Mouse (Mus musculus) cerebellum, adult 9-10 months (tissue): Measurements from ENCODE around the gene Olfr1315-ps1.

Experiments used
- DNase-seq: peaks from one replicate; pipeline ENCODE4 v3.0.0; 2022

Olfr1315-ps1 gene

GRCm38 (mm10) chr2:112115340-112115739, at the start of gene Olfr1315-ps1:
Gene Olfr1315-ps1 (minus strand): TSS chr2:112115440.
- DNase-seq: no peak

- DNase-seq: no peak
These were observed 38.7 kb upstream of the Olfr1315-ps1 start, which contains the start of gene Olfr1318 for GRCm38 (mm10) chr2:112153898-112154297. Gene Olfr1318 (plus strand): TSS chr2:112154198.

- no peak for DNase-seq
These were observed 24.8 kb upstream of the Olfr1315-ps1 start, which contains the start of gene Olfr1317 for GRCm38 (mm10) chr2:112140029-112140428. Gene Olfr1317 (plus strand): TSS chr2:112140329.

GRCm38 (mm10) chr2:112134877-112135276, 19.6 kb upstream of the Olfr1315-ps1 start, which contains the start of gene Olfr1316:
Gene Olfr1316 (minus strand): TSS chr2:112134977.
- no peak for DNase-seq

GRCm38 (mm10) chr2:112096681-112097080, 18.6 kb downstream of the Olfr1315-ps1 start, which contains the start of gene Olfr1314:
Gene Olfr1314 (minus strand): TSS chr2:112096781.
- DNase-seq: no peak

- no peak for DNase-seq
These were observed 37.5 kb downstream of the Olfr1315-ps1 start, which contains the start of gene Olfr1313 for GRCm38 (mm10) chr2:112077743-112078142. Gene Olfr1313 (minus strand): TSS chr2:112077843.
